Mouse (Mus musculus) myocyte (in vitro differentiated cells): ENCODE data around the gene Fam78a. TPM values are rescaled to one million over a fixed set of nuclear protein-coding genes. Genes with fewer than 3 reads are reported as not detected.

Experiments
- H3K27me3 ChIP-seq: one replicate; pipeline ENCODE4 v1.6.1; 2011; ENCODE audit not compliant: control insufficient read depth, insufficient read depth, insufficient read length
- H3K36me3 ChIP-seq: one replicate; pipeline ENCODE4 v1.6.1; 2011; ENCODE audit not compliant: control insufficient read depth, insufficient read depth
- H3K4me2 ChIP-seq: one replicate; pipeline ENCODE4 v1.6.1; 2011; ENCODE audit warnings: low read depth, control low read depth
- H3K4me3 ChIP-seq: one replicate; pipeline ENCODE4 v1.5.1; 2011; ENCODE audit warnings: mild to moderate bottlenecking, control low read depth, moderate library complexity
- H3K79me2 ChIP-seq: one replicate; pipeline ENCODE4 v1.6.1; 2011; ENCODE audit not compliant: control insufficient read depth, insufficient read depth
- H3ac ChIP-seq: one replicate; pipeline ENCODE4 v1.6.1; 2011; ENCODE audit not compliant: control insufficient read depth, insufficient read length
- CEBPB ChIP-seq: IDR thresholded peaks from 2 replicates; pipeline ENCODE4 v1.6.1; 2011; ENCODE audit warnings: mild to moderate bottlenecking, moderate library complexity; ENCODE audit not compliant: poor library complexity, insufficient read depth, severe bottlenecking
- E2F4 ChIP-seq: IDR thresholded peaks from one replicate; pipeline ENCODE4 v1.6.1; 2011; ENCODE audit warnings: mild to moderate bottlenecking, control low read depth, moderate library complexity; ENCODE audit not compliant: insufficient read depth
- MAX ChIP-seq: IDR thresholded peaks from one replicate; pipeline ENCODE4 v1.6.1; 2011; ENCODE audit warnings: low read depth, mild to moderate bottlenecking, control low read depth
- MYOD1 ChIP-seq, 3 experiments: IDR thresholded peaks; one replicate each; pipeline ENCODE4 v1.6.1; 2011; ENCODE audit warnings: control low read depth in 2 of 3, low read depth in 2 of 3, mild to moderate bottlenecking in 2 of 3, moderate library complexity in 1 of 3; ENCODE audit not compliant: insufficient read length in 2 of 3, control insufficient read depth in 1 of 3
- MYOG ChIP-seq, 3 experiments: IDR thresholded peaks; one replicate each; pipeline ENCODE4 v1.6.1; 2011; ENCODE audit warnings: control low read depth in 2 of 3, low read depth in 2 of 3, mild to moderate bottlenecking in 2 of 3; ENCODE audit not compliant: insufficient read length in 2 of 3, control insufficient read depth in 1 of 3, insufficient read depth in 1 of 3
- POLR2A ChIP-seq: IDR thresholded peaks from one replicate; pipeline ENCODE4 v1.6.1; 2011; ENCODE audit warnings: low read depth, mild to moderate bottlenecking, control low read depth, moderate library complexity; ENCODE audit not compliant: insufficient read length
- POLR2AphosphoS2 ChIP-seq: IDR thresholded peaks from one replicate; pipeline ENCODE4 v1.6.1; 2011; ENCODE audit warnings: low read depth, control low read depth; ENCODE audit not compliant: insufficient read length
- REST ChIP-seq: IDR thresholded peaks from one replicate; pipeline ENCODE4 v1.6.1; 2011; ENCODE audit warnings: mild to moderate bottlenecking, control low read depth, moderate library complexity; ENCODE audit not compliant: insufficient read depth, insufficient read length
- SRF ChIP-seq: IDR thresholded peaks from one replicate; pipeline ENCODE4 v1.6.1; 2011; ENCODE audit warnings: low read depth; ENCODE audit not compliant: control insufficient read depth, insufficient read length
- TCF12 ChIP-seq: IDR thresholded peaks from one replicate; pipeline ENCODE4 v1.6.1; 2011; ENCODE audit warnings: mild to moderate bottlenecking, control low read depth; ENCODE audit not compliant: poor library complexity, insufficient read depth, severe bottlenecking
- TCF3 ChIP-seq: IDR thresholded peaks from one replicate; pipeline ENCODE4 v1.6.1; 2011; ENCODE audit warnings: low read depth, control low read depth; ENCODE audit not compliant: insufficient read length
- USF1 ChIP-seq: IDR thresholded peaks from one replicate; pipeline ENCODE4 v1.6.1; 2011; ENCODE audit warnings: low read depth, mild to moderate bottlenecking, control low read depth, moderate library complexity
- polyA plus RNA-seq: library from polyadenylated mRNA; unstranded; fragments of >200 nt; fragmentation: generic; extraction: Trizol; gene quantifications from one replicate; pipeline ENCODE4 v1.2.1, GENCODE M21; 2012; ENCODE audit warnings: missing spikeins

The Fam78a gene
- polyA plus RNA-seq = 4.7 TPM

DNA sequence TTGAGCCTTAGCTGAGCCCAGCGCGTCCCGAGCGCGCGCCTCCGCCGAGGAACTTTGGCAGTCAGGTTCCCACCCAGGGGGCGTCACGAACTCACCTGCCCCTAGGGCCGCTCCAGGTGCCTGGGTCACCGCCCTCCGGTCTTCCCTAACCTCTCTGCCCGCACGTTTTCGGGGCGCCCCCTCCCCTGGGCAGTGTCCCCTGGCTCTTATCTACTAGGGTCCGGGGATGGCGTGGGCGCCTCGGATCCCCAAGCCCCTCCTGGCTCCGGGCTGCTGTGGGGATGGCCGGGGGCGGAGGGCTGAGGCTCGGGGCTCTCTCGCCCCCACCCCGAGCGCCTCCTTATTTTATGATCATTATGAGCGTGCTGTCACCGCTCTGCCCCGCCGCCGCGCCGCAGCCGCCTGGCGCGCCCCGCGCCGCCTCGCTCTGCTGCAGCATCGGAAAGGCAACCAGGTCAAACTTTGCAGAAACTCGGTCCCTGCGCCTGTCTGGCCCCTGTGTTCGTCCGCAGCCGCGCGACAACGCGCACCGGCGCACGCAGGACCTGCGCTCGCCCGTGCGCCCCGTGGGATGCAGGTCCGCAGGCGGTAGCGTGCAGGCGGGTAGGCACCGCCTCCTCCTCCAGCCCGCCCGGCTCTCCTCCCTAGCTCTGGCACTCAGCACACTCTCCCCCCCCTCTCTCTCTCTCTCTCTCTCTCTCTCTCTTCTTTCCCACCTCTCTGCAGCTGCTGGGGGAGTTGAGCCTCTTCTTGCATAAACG, at the start of gene Fam78a:
TSS of gene Fam78a (minus strand) at position 747 of the 761 bp plus-strand sequence.
- H3K79me2 ChIP-seq = no peaks in the 10 kb centered on the region
- H3K36me3 ChIP-seq = no peaks in the 10 kb centered on the region
- peaks cover 59% of the 10 kb centered on the region for H3K27me3 ChIP-seq
- TF ChIP-seq TCF3 = no peak
- peak in 2 of 3 experiments; percentile 9 to 11 for TF ChIP-seq MYOG (IDR thresholded peaks at IDR 0.05; ENCODE audit: control insufficient read depth in 1 of 3, insufficient read depth in 1 of 3, insufficient read length in 2 of 3, low read depth in 2 of 3)
- TF ChIP-seq POLR2A = peak; percentile 22
- H3ac ChIP-seq = no peak within 1 kb of the TSS
- H3K4me2 ChIP-seq = peak within 1 kb of the TSS; percentile 12
- peak within 1 kb of the TSS; percentile 16 for H3K4me3 ChIP-seq

DNA sequence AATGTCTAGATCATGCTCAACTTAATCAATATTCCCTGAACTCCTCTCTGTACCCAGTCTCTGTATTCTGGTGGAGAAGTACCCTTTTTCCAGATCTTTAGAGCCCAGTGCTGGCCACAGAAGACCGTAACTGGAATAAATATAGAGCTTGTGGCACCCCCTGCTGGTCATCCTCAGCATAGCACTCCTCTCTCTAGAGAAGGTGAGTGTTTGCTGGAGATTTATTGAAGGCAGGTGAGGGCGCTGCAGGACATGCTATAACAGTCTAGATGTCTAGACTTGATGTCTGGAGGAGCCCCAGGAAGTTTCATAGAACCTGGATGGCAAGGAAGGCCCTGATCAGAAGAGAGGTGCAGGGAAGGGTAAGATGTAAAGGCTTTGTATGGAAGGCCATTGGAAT, 49.4 kb upstream of the Fam78a start:
- Histone ChIP-seq H3K4me2 (no peak overlapping the region), H3K27me3 (no peaks in the 10 kb centered on the region), H3K36me3 (no peaks in the 10 kb centered on the region), H3ac (no peak overlapping the region), H3K4me3 (no peak overlapping the region), H3K79me2 (no peaks in the 10 kb centered on the region)
- TF ChIP-seq POLR2AphosphoS2 (no peak), REST (no peak), MAX (no peak), TCF3 (no peak), E2F4 (no peak), USF1 (no peak), POLR2A (no peak)

DNA sequence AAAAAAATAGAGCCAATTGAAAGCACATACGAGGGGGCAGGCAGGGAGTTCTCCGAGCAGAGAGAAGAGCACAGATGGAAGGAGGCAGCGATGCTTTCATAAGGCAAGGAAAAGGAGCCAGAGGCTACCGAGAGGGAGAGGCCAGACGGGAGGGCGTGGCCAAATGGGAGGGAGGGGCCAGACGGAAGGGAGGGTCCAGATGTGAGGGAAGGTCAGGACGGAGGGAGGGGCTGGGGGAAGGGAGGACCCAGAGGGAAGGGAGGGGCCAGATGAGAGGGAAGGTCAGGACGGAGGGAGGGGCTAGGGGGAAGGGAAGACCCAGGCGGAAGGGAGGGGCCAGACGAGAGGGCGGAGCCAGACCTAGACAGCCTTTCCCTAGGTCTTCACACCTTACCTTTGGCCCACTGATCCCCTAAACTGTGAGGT, 47.9 kb upstream of the Fam78a start:
- H3K4me3 ChIP-seq = no peak overlapping the region
- H3K4me2 ChIP-seq = peak overlapping the region; percentile 48
- H3K36me3 ChIP-seq = no peaks in the 10 kb centered on the region
- no peaks in the 10 kb centered on the region for H3K79me2 ChIP-seq
- no peak overlapping the region for H3ac ChIP-seq
- no peaks in the 10 kb centered on the region for H3K27me3 ChIP-seq
- TF ChIP-seq MYOG (IDR thresholded peaks at IDR 0.05; ENCODE audit: control insufficient read depth in 1 of 3, insufficient read depth in 1 of 3, insufficient read length in 2 of 3, low read depth in 2 of 3) (no peak), CEBPB (no peak), SRF (no peak), MYOD1 (IDR thresholded peaks at IDR 0.05; ENCODE audit: control insufficient read depth in 1 of 3, insufficient read length in 2 of 3, low read depth in 2 of 3) (no peak), REST (no peak), TCF12 (no peak), POLR2AphosphoS2 (no peak), E2F4 (no peak), TCF3 (no peak), USF1 (no peak), MAX (no peak), POLR2A (no peak)

DNA sequence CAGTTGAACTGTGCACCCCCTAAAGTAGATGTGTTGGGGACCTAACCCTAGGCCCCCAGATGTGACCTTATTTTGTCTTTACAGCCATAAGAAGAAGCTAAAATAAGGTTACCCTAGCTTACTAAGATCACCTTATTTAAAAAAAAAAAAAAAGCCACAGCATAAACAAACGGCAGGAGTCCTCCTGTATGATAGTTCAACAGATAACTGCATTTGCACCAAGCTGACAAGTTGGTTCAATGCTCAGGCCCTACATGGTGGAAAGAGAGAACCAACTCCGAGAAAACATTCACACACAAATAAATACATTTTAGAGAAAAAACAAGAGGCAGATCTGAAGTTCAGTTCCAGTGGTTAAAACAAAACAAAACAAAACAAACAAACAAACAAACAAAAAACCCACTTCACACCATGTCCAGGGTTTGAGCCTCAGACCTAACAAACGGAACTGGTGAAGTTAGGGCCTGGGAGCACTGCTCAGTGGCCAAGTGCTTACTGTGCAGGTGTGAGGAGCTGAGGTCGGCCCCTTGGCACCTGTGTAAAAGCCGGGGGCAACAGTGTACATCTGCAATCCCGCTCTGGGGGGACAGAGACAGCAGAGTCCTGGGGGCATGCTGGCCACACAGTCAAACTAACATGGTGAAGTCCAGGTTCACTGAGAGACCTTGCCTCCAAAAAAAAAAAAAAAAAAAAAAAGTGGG, 47.4 kb upstream of the Fam78a start:
- Histone ChIP-seq H3K79me2 (no peaks in the 10 kb centered on the region), H3ac (no peak overlapping the region), H3K4me2 (peak overlapping the region; percentile 48), H3K36me3 (no peaks in the 10 kb centered on the region), H3K4me3 (no peak overlapping the region), H3K27me3 (no peaks in the 10 kb centered on the region)
- no peak for TF ChIP-seq POLR2AphosphoS2
- TF ChIP-seq REST = no peak
- TF ChIP-seq E2F4 = no peak
- no peak for TF ChIP-seq MAX
- no peak for TF ChIP-seq TCF3
- TF ChIP-seq CEBPB = no peak
- no peak for TF ChIP-seq TCF12
- no peak for TF ChIP-seq SRF
- no peak for TF ChIP-seq MYOG (IDR thresholded peaks at IDR 0.05; ENCODE audit: control insufficient read depth in 1 of 3, insufficient read depth in 1 of 3, insufficient read length in 2 of 3, low read depth in 2 of 3)
- TF ChIP-seq POLR2A = no peak
- TF ChIP-seq USF1 = no peak

DNA sequence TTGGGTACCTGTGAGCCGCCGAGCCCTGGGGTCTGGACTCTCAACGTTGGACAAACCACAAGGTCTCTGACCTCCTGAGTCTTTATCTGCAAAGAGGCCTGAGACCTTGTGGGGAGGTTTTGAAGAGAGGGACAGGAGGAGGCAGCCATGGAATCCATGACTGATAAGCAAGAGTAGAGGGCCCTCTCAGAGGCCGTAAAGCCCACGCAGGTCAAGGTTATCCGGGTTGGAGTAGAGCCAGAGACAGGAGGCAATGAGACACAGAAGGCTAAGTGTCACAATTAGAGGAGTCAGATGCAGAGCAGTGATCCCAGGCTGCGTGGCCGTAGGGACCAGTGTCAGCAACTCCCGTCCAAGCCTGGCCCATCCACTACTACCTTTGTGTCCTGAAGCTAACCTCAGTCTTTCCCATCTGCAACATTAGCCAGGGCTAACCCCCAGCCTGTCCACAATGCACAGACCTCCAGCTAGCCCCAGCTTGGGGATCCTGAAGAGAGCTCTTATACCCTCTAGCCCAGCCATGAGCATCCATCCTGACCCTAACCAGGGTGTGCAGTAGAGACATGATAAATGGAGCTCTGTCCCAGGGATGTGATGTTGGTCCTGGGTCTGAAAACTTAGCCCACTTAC, 46.7 kb upstream of the Fam78a start:
- no peak for TF ChIP-seq POLR2A
- TF ChIP-seq REST = no peak
- no peak for TF ChIP-seq MAX
- TF ChIP-seq POLR2AphosphoS2 = no peak
- TF ChIP-seq TCF3 = no peak
- no peak for TF ChIP-seq E2F4
- no peak for TF ChIP-seq MYOD1 (IDR thresholded peaks at IDR 0.05; ENCODE audit: control insufficient read depth in 1 of 3, insufficient read length in 2 of 3, low read depth in 2 of 3)
- no peak for TF ChIP-seq USF1
- TF ChIP-seq SRF = no peak
- Histone ChIP-seq H3K4me3 (no peak overlapping the region), H3K4me2 (no peak overlapping the region), H3K79me2 (no peaks in the 10 kb centered on the region), H3K27me3 (no peaks in the 10 kb centered on the region), H3K36me3 (no peaks in the 10 kb centered on the region), H3ac (no peak overlapping the region)
